Mouse (Mus musculus) limb, embryonic 14.5 days (tissue): ENCODE results near the gene Bag6. TPM values are rescaled to one million over a fixed set of nuclear protein-coding genes. Genes with fewer than 3 reads are reported as not detected.

Experiments used
- ATAC-seq: fragments of 200-750 bp; cut with Nextera tagmentation; 2 replicates; pipeline ENCODE4 v1.8.0; 2017; ENCODE audit warnings: low read depth, moderate number of reproducible peaks, moderate TSS enrichment; ENCODE audit not compliant: low FRiP score
- DNase-seq: peaks from one replicate; pipeline ENCODE4 v3.0.0-alpha.2; 2015; ENCODE audit warnings: low spot score
- H3K27ac ChIP-seq: fragments of 300-500 bp; sonication (generic); replicated peaks from 2 replicates; pipeline ENCODE4 v1.5.1; 2014; ENCODE audit warnings: low read depth, mild to moderate bottlenecking, low read length, moderate library complexity, mixed read lengths
- H3K27me3 ChIP-seq: fragments of 300-500 bp; sonication (generic); 2 replicates; pipeline ENCODE4 v1.6.1; 2014; ENCODE audit warnings: low read length, mixed read lengths; ENCODE audit not compliant: control insufficient read depth, insufficient read depth
- H3K36me3 ChIP-seq: fragments of 300-500 bp; sonication (generic); 2 replicates; pipeline ENCODE4 v1.6.1; 2014; ENCODE audit warnings: mild to moderate bottlenecking, low read length, moderate library complexity, mixed read lengths; ENCODE audit not compliant: control insufficient read depth, insufficient read depth
- H3K4me1 ChIP-seq: fragments of 300-500 bp; sonication (generic); 2 replicates; pipeline ENCODE4 v1.6.1; 2014; ENCODE audit warnings: antibody characterized with exemption, low read length, mixed read lengths; ENCODE audit not compliant: control insufficient read depth, insufficient read depth
- H3K4me2 ChIP-seq: fragments of 300-500 bp; sonication (generic); replicated peaks from 2 replicates; pipeline ENCODE4 v1.6.1; 2014; ENCODE audit warnings: low read depth, mild to moderate bottlenecking, low read length, moderate library complexity; ENCODE audit not compliant: severe bottlenecking
- H3K4me3 ChIP-seq: fragments of 300-500 bp; sonication (generic); replicated peaks from 2 replicates; pipeline ENCODE4 v1.5.1; 2014; ENCODE audit warnings: low read length
- H3K9ac ChIP-seq: fragments of 300-500 bp; sonication (generic); 2 replicates; pipeline ENCODE4 v1.6.1; 2014; ENCODE audit warnings: mild to moderate bottlenecking, low read depth, low read length, moderate library complexity; ENCODE audit not compliant: severe bottlenecking
- H3K9me3 ChIP-seq: fragments of 300-500 bp; sonication (generic); 2 replicates; pipeline ENCODE4 v1.6.1; 2016; ENCODE audit warnings: low read length; ENCODE audit not compliant: control insufficient read depth
- POLR2A ChIP-seq: fragments of 200-500 bp; IDR thresholded peaks from 2 replicates; pipeline ENCODE4 v1.8.0; 2012; ENCODE audit warnings: inconsistent platforms, mild to moderate bottlenecking, moderate library complexity, borderline replicate concordance; ENCODE audit not compliant: insufficient read depth, insufficient read length; ENCODE audit errors: extremely low read depth
- WGBS: fragments of 180-500 bp; shearing (Covaris S2); extraction: QIAGEN DNeasy Blood & Tissue Kit; methylation state at CpG from one replicate; pipeline ENCODE4 v1.1.7; 2014; 5-methylcytosine and 5-hydroxymethylcytosine counted together
- polyA plus RNA-seq, 2 experiments: library from polyadenylated mRNA; depleted of rRNA in 1 of 2; stranded (reverse) in 1 of 2; unstranded in 1 of 2; fragments of >200 nt; fragmentation: Nextera tagmentation in 1 of 2; extraction: Ambion mirVana in 1 of 2; gene quantifications; 2 replicates each; pipeline versions ENCODE4 v1.2.1 to v1.2.3; 2012 to 2014

The Bag6 gene
- polyA plus RNA-seq, 2 experiments, result 76.2 to 265 TPM

- H3K4me3 ChIP-seq, result no peak overlapping the region; the same call in 1 of the 2 replicates
Measured at GRCm38 (mm10) chr17:35125081-35125480, 9.9 kb upstream of the Bag6 start.

DNA sequence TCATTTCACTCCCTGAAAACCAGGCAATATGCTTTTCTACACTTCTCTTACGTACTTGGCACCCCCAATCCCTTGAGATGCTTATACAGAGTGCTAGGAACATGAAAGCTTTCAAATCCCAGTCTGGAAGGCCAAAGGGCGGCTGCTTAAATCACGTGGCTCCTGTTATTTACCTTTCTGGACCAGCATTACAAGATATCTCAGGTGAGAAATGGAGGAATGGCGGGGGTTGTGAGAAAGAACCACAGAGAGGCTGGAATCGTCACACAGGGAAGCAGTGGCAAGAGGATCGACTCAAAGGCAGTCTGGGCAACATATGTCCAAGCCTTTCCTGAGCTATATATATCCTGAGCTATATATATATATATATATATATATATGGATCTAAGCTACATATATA lies 9.4 kb upstream of the Bag6 start:
- H3K27ac ChIP-seq, result peak overlapping the region; percentile 74
- no peak for DNase-seq
- peaks cover 16% of the 10 kb centered on the region for H3K4me1 ChIP-seq

More at GRCm38 (mm10) chr17:35125081-35125480, 9.9 kb upstream of the Bag6 start:
- H3K4me1 ChIP-seq, result peaks cover 19% of the 10 kb centered on the region
- H3K27me3 ChIP-seq, result no peaks in the 10 kb centered on the region
- ATAC-seq (no peak), DNase-seq (no peak)
- no peak overlapping the region for H3K4me2 ChIP-seq
- H3K9me3 ChIP-seq, result no peaks in the 10 kb centered on the region
- 90% methylated on average over 1 of the region's 1 CpGs for WGBS
- TF ChIP-seq POLR2A, result no peak
- peaks cover 20% of the 10 kb centered on the region for H3K36me3 ChIP-seq
- H3K9ac ChIP-seq, result no peak overlapping the region; the same call in 1 of the 2 replicates
- no peak overlapping the region for H3K27ac ChIP-seq

GRCm38 (mm10) chr17:35126206-35126611 lies 8.8 kb upstream of the Bag6 start, which contains the start of gene D17H6S53E:
D17H6S53E (plus strand) TSS chr17:35126373.
- Histone ChIP-seq H3K9ac (peak within 1 kb of the TSS; percentile 77), H3K4me2 (peak within 1 kb of the TSS; percentile 84), H3K36me3 (peaks cover 25% of the 10 kb centered on the region), H3K27ac (peak within 1 kb of the TSS; percentile 74), H3K4me1 (peaks cover 16% of the 10 kb centered on the region), H3K4me3 (peak within 1 kb of the TSS; percentile 62), H3K27me3 (no peaks in the 10 kb centered on the region), H3K9me3 (no peaks in the 10 kb centered on the region)
- peak; percentile 66 for DNase-seq
- TF ChIP-seq POLR2A, result peak; percentile 62; the same call in 1 of the 2 replicates
- under 1% methylated on average over 24 of the region's 36 CpGs for WGBS
- peak; percentile 60 for ATAC-seq

More for the DNA sequence above, 9.4 kb upstream of the Bag6 start:
- no peak for ATAC-seq
- Histone ChIP-seq H3K9ac (peak overlapping the region; percentile 77), H3K27me3 (no peaks in the 10 kb centered on the region), H3K4me3 (peak overlapping the region; percentile 62), H3K36me3 (peaks cover 25% of the 10 kb centered on the region), H3K9me3 (no peaks in the 10 kb centered on the region), H3K4me2 (peak overlapping the region; percentile 84)
- 25% methylated on average over 6 of the region's 6 CpGs for WGBS
- TF ChIP-seq POLR2A, result no peak

GRCm38 (mm10) chr17:35127017-35127416 lies 8.0 kb upstream of the Bag6 start:
- ATAC-seq, result no peak
- peaks cover 16% of the 10 kb centered on the region for H3K4me1 ChIP-seq
- WGBS, result 69% methylated on average over 13 of the region's 13 CpGs
- no peaks in the 10 kb centered on the region for H3K27me3 ChIP-seq
- no peak overlapping the region for H3K27ac ChIP-seq
- DNase-seq, result no peak
- no peaks in the 10 kb centered on the region for H3K9me3 ChIP-seq
- H3K4me2 ChIP-seq, result peak overlapping the region; percentile 84
- H3K4me3 ChIP-seq, result peak overlapping the region; percentile 62
- H3K36me3 ChIP-seq, result peaks cover 25% of the 10 kb centered on the region
- H3K9ac ChIP-seq, result peak overlapping the region; percentile 77
- no peak for TF ChIP-seq POLR2A

GRCm38 (mm10) chr17:35128996-35129395 lies 6.0 kb upstream of the Bag6 start:
- no peak overlapping the region for H3K9ac ChIP-seq
- no peak overlapping the region for H3K27ac ChIP-seq
- TF ChIP-seq POLR2A, result no peak
- peaks cover 20% of the 10 kb centered on the region for H3K36me3 ChIP-seq
- peaks cover 16% of the 10 kb centered on the region for H3K4me1 ChIP-seq
- no peak overlapping the region for H3K4me2 ChIP-seq
- WGBS, result 65% methylated on average over 11 of the region's 11 CpGs
- ATAC-seq, result no peak
- no peak for DNase-seq
- no peaks in the 10 kb centered on the region for H3K27me3 ChIP-seq
- H3K9me3 ChIP-seq, result no peaks in the 10 kb centered on the region
- H3K4me3 ChIP-seq, result no peak overlapping the region
